Mouse (Mus musculus) heart, adult 2 months (tissue): Measurements from ENCODE around the gene Polr2c.

Experiments
- CTCF ChIP-seq: fragments of 200-600 bp; IDR thresholded peaks from 2 replicates; pipeline ENCODE4 v1.8.1; 2022; ENCODE audit warnings: antibody characterized with exemption, mild to moderate bottlenecking, moderate library complexity
- POLR2A ChIP-seq: fragments of 200-500 bp; IDR thresholded peaks from 2 replicates; pipeline ENCODE4 v1.6.1; 2011; ENCODE audit warnings: mild to moderate bottlenecking, low read depth, low read length, control low read depth; ENCODE audit not compliant: insufficient read depth

DNA sequence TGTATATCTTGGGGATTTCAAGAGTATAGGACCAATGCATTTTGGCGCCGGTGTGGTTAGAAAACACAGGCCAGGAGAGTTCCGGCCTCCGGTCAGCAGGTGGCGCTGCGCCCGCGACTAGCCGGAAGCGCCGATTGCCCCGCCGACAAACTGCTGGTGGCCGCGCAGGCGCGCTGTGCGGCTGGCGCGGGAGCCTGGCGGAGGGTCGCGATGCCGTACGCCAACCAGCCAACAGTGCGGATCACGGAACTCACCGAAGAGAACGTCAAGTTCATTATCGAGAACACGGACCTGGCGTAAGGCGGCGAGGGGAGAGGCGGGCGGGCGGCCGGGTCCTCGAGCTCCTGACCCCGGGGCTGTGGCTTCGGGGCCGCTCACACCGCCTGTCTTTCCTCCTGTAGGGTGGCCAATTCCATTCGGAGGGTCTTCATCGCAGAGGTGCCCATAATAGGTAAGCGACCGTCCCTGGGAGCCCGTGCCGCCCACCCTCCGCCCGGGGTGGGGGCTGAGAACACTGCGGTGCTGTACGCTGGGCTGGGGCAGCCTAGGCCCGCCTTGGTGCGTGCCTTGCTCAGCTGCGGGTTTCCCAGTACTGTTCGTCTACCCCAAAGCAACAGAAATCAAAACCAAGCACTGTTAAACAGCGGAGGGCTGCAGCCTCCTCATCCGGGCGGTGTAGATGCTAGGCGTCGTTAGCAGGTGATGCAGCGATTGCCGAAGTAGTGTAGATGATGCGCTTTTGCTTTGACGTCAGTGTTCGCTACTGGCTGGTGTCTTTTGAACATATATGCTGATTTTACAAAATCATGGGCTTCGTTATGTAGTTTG is at the start of gene Polr2c:
- TF ChIP-seq CTCF, result no peak; the same call in 1 of the 2 replicates
- TF ChIP-seq POLR2A, result peak; percentile 77
